Mouse (Mus musculus): ENCODE data around the gene Rad51d.

Rad51d gene

GRCm38 (mm10) chr11:82889524-82890341 lies 681 bp downstream of the Rad51d start:
- no peak for DNase-seq

DNA sequence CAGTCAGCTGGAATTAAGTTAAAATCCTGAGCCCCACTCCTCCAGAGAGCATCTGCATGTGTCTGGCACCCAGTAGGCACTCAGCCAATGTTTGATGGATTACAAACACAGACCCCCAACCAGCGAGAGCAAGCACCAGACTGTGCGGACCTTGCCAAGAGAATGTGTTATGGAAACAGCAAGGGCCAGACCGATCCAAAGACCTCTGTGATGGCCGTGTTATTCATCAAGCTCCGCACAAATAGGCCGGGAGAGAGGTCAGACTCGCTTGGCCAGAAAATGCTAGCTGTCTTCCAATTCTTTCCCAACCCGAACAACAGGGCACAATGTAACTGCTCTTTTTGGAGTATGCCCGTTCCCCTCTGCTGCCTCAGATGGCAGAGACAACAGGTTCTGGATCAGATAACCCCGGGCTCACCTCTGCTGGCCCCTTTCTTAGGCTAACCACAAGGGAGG lies 1.9 kb downstream of the Rad51d start:
- DNase-seq, result peak; percentile 33

GRCm38 (mm10) chr11:82886559-82886958 lies 3.9 kb downstream of the Rad51d start:
- no peak for DNase-seq

DNA sequence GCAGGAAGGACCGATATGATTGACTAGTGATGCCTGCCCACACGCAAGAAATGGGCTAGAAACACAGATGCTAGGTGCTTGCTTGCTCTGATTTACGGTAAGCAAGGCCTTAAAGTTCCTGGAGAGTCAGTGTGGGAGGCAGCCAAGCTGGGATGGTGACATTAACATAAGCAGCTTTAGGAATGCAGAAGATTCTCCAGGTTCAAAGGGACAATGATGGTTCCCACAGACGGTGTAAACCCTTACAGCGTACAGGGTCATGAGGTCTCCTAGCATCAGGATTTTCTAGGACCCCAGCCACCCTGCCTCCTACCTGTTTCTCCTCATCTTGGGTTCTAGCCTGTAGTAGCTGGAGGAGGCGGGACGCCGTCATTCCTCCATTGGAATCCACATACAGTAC lies 7.2 kb downstream of the Rad51d start:
- DNase-seq, result no peak

DNA sequence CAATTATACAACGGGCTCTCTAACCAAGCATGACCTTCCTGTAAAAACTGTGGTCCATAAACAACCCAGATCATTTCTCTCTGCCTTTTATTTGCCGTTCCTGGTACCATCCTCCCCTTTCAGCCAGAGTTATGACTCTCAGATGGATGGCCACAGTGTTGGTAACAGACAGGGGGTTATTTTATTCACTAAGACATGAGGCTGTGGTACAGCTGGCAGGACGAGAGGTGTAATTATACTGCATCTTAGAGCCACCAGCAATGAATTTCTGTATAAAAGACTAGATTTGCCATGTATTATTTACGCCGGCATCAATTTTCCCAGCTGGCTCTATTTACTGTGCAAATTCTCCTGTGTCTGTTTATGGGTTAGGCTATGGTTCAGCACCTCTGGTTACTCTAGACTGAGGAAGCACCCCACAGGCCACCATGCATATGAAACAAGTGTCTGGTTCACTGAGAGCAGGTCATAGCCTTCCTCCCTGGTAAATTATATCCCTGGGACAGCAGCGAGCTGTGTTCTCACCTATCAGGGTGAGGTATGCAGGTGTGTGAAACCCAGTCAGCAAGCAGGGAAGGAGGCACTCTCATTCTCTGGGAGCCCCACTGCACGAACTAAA lies 12.6 kb downstream of the Rad51d start:
- no peak for DNase-seq

DNA sequence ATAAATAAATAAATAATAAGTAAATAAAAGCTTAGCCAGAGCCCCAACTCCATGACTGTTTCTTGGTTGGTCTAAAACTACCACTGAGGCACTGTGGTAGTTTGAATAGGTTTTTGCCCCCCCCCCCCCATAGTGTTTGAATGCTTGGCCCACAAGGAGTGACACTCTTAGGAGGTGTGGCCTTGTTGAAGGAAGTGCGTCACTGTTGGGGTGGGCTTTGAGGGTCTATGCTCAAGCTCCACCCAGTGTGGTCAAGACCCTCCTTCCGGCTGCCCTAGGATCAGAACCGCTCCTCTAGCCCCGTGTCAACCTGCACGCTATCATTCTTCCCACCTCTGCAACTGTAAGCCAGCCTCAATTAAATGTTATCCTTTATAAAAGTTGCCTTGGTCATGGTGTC lies 14.8 kb downstream of the Rad51d start:
- no peak for DNase-seq

DNA sequence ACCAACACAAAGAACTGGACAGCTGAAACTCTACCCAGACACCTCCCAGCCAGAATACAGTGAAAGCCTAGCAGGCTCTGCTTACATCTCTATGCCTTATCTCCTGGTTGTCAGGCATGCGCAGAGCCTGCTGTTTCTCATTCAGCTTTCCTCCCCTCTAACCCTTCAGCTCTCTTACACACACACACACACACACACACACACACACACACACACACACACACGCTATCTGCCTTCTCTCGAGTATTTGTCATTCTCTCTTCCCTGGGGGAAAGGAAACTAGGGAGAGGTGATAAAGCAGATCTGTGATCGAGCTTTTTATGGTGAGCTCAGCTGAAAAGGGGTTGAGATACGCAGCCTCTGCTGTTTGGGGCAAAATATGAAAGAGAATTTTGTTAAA lies 15.5 kb downstream of the Rad51d start:
- DNase-seq, result no peak

DNA sequence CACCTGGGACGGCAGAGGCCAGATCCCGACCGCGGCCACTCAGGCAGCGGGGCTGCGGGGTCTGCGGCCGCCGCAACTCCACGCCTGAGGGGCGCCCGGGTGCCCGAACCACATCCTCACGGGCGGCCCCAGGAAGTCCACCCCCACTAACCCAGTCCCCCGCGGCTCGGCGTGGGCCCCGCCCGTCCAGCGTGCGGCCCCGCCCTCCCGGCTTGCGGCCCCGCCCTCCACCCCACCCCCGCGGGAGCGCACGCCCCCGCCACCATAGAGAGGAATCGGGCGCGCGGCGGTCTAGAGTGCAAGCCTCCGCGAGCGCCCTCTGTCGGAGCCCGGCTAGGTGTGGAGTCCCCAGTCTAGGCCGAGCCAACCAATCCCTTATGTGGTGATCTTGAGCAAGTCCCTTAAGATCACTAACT lies 19.4 kb downstream of the Rad51d start, which contains the start of gene Rffl:
Gene Rffl, minus strand, starts transcription at position 180 of the 416 bp plus-strand sequence.
- peak; percentile 92 for DNase-seq

DNA sequence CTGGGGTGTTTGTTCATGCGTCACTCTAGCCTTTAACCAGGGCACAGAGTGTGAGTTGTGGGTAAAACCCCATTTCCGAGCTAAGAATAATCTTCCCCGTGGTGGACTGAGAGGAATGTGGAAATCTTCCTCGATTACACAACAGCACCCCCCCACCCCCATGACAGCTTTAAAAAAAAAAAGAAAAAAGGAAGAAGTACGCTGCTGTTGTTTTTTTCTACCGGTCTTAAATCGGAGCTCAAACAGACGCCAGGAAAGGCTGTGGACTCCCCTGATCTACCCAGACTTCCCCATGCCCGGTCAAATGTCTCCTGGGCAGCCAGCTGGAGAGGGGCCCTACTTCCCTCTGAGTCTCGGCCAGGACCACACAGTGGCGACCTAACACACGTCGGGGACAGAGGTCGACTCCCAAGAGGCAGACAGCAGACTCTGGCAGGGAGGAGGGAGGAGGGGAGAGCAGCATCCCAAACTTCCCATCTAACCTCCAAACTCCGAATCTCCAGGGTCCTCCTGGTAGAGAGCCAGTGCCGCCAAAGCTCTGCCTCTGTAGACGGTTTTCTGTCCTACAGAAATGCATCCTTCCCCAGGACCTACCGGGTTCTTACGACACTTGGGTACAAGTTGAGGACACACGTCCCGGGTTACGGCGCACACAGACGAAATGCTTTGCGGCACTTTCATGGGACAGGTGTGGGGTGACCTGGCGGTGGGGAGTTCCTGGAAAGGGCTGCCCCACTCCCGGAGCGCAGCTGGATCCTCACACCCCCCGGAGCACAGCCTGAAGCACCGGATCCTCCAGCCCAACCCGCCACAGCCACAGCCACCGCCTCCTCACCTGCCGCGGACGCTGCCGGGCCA lies 20.0 kb downstream of the Rad51d start:
- peak; percentile 77 for DNase-seq

DNA sequence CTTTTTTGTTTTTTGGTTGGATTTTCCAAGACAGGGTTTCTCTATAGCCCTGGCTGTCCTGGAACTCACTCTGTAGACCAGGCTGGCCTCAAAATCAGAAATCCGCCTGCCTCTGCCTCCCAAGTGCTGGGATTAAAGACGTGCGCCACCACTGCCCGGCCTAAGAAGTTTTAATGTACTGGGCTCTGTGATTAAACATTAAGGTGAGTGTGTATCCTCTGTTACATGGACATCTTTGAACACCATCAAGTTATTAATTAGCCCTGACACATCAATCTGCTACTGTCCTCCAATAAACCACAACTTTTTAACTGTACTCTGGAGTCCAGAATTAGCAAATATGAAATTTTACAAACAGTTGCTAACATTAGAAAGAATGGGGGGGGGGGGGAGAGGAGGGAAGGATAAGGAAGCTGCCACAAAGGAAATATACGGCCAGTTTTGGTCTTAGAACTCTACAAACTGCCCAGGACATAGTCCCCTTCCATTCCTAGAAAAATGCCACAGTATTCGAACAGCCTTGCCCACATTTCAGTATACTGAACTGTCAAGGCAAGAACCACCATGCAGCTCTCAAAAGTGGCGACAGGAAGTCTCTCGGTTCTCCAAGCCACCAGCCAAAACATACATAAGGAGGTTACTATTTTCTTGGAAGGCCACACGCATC lies 20.8 kb downstream of the Rad51d start:
- no peak for DNase-seq

DNA sequence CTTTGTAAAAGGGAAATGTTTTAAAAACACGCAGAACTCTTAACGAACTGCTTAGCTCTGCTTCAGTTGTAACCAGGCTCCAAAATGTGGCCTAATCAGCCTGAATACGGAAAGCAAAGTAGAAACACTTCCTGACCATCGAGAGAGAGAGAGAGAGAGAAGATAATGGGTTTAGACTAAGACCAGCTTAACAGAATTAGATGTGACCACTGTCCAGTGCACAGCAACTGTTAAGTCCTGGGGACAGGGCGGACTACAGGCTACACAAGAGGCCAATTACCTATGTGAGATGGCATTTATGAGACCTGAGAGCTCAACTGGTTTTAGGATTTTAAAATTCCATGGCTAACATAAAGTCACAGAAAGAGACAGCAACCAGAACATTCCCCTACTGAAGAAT lies 22.5 kb downstream of the Rad51d start:
- DNase-seq, result no peak

DNA sequence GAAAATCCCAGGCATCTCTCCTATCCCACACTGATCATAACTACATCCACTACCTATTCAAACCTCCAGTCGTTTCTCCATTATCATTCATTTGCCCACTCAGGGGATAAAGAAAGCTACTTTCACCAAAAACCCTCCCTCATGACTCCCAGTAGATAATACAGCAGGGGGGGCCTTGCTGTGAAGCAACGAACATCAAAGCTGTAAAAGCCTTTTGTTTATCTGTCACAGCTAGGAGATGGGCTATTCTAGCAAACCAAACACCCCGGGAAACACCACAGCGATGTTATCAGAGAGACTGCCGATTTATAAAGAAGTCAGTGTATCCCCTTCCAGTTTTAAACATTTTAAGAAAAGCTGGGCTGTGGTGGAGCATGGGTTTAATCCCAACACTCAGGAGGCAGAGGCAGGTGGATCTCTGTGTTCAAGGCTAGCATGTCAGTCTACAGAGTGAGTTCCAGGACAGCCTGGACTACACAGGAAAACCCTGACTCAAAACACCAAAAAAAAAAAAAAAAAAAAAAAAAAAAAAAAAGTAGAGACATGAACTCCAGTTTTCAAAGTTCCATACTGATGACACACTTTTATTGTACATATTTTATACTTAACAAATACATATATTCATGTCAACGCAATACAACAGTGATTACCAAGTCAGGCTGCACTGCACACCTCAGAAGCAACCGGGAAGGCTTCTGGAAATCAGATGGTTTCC lies 23.4 kb downstream of the Rad51d start:
- DNase-seq, result no peak

DNA sequence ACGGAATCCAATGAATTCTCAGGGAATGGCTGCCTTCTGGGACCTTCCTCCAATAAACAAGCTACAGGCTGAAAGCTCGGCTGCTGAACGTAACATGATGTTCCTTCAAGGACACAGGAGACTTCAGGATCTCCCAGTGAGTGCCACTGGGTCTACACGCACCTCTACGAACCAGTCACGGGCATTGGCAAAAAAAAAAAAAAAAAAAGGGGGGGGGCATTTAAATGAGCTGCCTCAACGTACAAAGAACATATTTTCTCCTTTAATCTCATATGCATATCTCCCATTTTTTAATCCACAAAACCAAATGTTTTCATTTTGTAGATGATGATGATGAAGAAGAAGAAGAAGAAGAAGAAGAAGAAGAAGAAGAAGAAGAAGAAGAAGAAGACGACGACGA lies 24.5 kb downstream of the Rad51d start:
- DNase-seq, result no peak

GRCm38 (mm10) chr11:82863488-82863931 lies 26.9 kb downstream of the Rad51d start:
- no peak for DNase-seq

- DNase-seq, result no peak
Observed at GRCm38 (mm10) chr11:82863059-82863458, 27.4 kb downstream of the Rad51d start.

DNA sequence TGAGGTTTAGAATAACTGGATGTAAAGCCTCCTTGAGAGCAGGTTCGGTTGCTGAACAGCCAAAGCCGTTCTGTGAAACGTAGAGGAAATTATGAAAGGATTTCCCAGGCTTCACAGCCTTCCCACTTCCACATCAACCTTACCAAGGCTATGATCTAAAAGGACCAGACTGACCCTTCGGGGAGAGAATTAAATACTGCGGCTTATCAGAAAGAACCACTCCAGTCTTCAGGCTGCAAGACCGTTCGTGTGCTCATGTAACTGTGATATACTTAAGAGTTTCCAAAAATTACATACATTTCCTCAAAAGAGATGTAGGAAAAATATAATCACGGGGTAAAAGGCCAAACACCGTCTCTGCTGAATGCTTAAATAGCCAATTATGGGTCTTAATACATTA lies 27.8 kb downstream of the Rad51d start:
- no peak for DNase-seq

DNA sequence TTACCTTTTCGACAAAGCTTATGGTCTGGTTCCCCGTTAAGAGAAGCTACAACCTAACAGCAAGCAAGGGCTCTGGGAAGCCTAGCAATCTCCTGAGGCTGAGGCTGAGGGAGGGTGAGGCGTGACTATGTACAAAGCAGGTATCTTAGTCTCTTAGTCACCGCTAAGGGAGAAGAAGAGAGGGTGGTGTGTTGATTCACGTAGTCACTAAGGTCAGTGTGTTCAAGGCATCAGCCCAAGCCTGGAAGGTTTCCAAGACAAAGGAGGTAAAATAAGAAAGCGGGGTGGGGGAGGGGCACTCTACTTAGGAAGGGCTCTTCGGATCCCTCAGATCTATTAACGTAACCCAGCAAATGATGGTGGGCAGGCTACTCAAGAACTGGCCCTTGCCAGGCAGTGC lies 28.9 kb downstream of the Rad51d start:
- no peak for DNase-seq

- DNase-seq, result no peak
Observed at GRCm38 (mm10) chr11:82860759-82861158, 29.7 kb downstream of the Rad51d start.

GRCm38 (mm10) chr11:82857307-82857848 lies 33.0 kb downstream of the Rad51d start:
- peak; percentile 32 for DNase-seq

- no peak for DNase-seq
Observed at GRCm38 (mm10) chr11:82856032-82856431, 34.4 kb downstream of the Rad51d start.

DNA sequence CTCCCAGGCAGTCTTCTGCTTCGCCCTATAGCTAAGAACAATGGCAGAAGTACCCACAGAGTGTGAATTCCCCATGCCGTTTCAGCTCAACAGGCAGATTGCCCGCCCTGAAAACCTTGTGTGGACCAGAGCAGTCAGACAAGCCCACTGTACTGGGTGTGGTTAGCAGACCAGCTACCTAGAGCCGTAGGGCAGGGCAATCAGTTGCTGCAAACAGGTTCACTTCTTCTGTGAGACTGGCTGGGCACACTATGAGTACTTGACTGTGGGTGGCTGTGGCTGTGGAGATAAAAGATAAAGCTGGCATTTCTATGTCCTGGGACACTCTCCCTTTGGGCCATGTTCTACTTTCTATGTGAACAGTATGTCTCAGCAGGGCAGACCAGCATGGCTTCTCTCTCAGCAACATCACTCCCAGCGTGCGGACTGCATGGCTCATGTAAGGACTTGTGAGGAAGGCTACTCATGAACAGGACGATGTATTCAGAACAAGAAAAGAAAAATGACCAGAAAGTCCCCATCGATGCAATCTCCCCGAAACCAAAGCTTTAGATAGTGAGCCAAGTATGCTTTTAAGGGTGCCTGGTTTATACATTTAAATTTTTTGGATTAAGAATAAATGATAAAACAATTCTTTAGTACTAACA lies 35.0 kb downstream of the Rad51d start:
- no peak for DNase-seq
